Mouse (Mus musculus) right cerebral cortex, postnatal 10 days (tissue): Measurements from ENCODE around the gene Eif2b3.

ENCODE experiments used
- DNase-seq, 2 experiments: peaks; one replicate each; pipeline ENCODE4 v3.0.0; 2021; ENCODE audit warnings: low spot score in 2 of 2

Gene Eif2b3

GRCm38 (mm10) chr4:117019206-117020134, at the start of gene Eif2b3:
TSS of gene Eif2b3 (plus strand) at chr4:117019402.
- peak; percentile 93 to 94 for DNase-seq

GRCm38 (mm10) chr4:116976503-116976902, 42.7 kb upstream of the Eif2b3 start:
- DNase-seq, result no peak

GRCm38 (mm10) chr4:116985681-116986080, 33.5 kb upstream of the Eif2b3 start:
- no peak for DNase-seq

GRCm38 (mm10) chr4:116986400-116987121, 32.6 kb upstream of the Eif2b3 start:
- DNase-seq, result peak; percentile 84

- DNase-seq, result no peak
Measured at GRCm38 (mm10) chr4:116987122-116987456, 32.1 kb upstream of the Eif2b3 start.

- peak in 1 of 2 experiments; percentile 28 for DNase-seq
Measured at GRCm38 (mm10) chr4:116989731-116990130, 29.5 kb upstream of the Eif2b3 start.

GRCm38 (mm10) chr4:116991366-116991765, 27.8 kb upstream of the Eif2b3 start:
- DNase-seq, result peak; percentile 83 to 88

- peak; percentile 97 for DNase-seq
Measured at GRCm38 (mm10) chr4:116993672-116994621, 25.3 kb upstream of the Eif2b3 start, which contains the start of gene Urod. TSS of gene Urod (minus strand) at chr4:116994413.

GRCm38 (mm10) chr4:116995131-116995797, 23.9 kb upstream of the Eif2b3 start, which contains the start of gene Hectd3:
TSS of gene Hectd3 (plus strand) at chr4:116995317.
- DNase-seq, result peak in 1 of 2 experiments; percentile 59

- peak in 1 of 2 experiments; percentile 59 for DNase-seq
Measured at GRCm38 (mm10) chr4:116995798-116996135, 23.4 kb upstream of the Eif2b3 start.

GRCm38 (mm10) chr4:116999513-117000154, 19.6 kb upstream of the Eif2b3 start:
- no peak for DNase-seq

GRCm38 (mm10) chr4:117001957-117002356, 17.2 kb upstream of the Eif2b3 start:
- no peak for DNase-seq

GRCm38 (mm10) chr4:117002543-117003521, 16.4 kb upstream of the Eif2b3 start:
- DNase-seq, result peak; percentile 67 to 70

- DNase-seq, result no peak
Measured at GRCm38 (mm10) chr4:117004649-117005048, 14.6 kb upstream of the Eif2b3 start.

- no peak for DNase-seq
Measured at GRCm38 (mm10) chr4:117005611-117006400, 13.4 kb upstream of the Eif2b3 start.

- DNase-seq, result no peak
Measured at GRCm38 (mm10) chr4:117007058-117007457, 12.1 kb upstream of the Eif2b3 start.

GRCm38 (mm10) chr4:117010231-117010630, 9.0 kb upstream of the Eif2b3 start:
- no peak for DNase-seq

GRCm38 (mm10) chr4:117013596-117013995, 5.6 kb upstream of the Eif2b3 start:
- no peak for DNase-seq
